ENCODE assay signal across 13 mouse cellular contexts in the genomic region with DNA sequence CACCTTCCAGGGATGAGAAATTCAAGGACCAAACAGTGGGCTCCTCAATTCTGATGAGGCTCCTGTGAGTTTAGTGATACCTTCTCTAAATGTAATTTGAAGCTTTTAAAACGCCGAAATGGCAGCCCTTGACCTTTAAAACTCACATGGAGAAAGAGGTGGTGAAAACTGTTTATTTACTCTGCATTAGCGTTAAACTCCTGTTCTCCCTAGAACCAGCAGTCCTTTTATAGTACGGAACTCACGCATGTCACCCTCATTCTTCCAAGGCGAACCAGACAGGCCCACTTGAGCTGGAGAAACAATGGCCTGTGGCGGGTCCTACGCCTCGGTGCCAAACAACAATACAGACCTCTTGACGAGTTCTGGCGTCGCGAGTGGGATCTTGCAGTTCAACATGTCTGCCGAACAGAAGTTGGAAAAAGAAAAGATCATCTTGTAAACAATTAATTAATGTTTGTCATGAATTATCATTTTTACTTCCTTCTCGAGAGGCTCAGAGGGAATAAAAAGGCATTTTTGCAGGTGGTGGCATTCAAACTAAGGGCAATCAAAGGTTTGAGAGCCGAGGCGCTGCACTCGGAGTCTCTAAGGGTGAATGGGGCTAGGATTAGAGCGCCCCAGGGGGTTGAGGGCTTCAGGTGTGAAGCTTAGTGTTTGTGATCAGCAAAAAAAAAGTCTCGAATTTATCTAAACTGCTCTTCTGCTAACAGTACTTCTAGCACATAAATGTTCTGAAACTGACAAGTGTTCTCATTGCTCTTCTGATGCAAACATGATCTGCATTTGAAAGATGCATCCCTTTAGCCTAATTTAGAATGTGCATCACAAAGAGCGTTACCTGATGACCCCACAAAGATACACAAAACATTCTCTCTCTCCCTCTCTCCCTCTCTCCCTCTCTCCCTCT. TPM values are rescaled to one million over a fixed set of nuclear protein-coding genes. Genes with fewer than 3 reads are reported as not detected.
DNase-seq lines count a peak whose midpoint lies in the region; ATAC-seq and TF ChIP-seq lines count a peak whose summit lies in the region.
"Had no signal": no experiment of that assay in that cellular context is flagged by ENCODE, and none has a peak within 500 bp of the region (broad histone marks: within the 10 kb centered on the region; RNA-seq: fewer than 3 reads in every experiment).

No protein-coding gene starts in this region.

- no peak overlapping the region for H3K27ac ChIP-seq in limb, embryonic 11.5 days (replicated peaks; ENCODE audit: low read depth, low read length)
- H3K27ac ChIP-seq in limb, embryonic 10.5 days, result no peak overlapping the region
- H3K27ac ChIP-seq in hindbrain, embryonic 11.5 days (ENCODE audit: low read depth, low read length), result no peak overlapping the region
- no peak overlapping the region for H3K27ac ChIP-seq in neural tube, embryonic 13.5 days (replicated peaks)
- H3K27ac ChIP-seq in cerebellum, adult 2 months (ENCODE audit: insufficient read depth, low read length), result no peak overlapping the region
- H3K27ac ChIP-seq: liver, embryonic 15.5 days had no signal

- H3K4me3 ChIP-seq in limb, embryonic 11.5 days (ENCODE audit: low read depth, low read length), result no peak overlapping the region
- H3K4me3 ChIP-seq in limb, embryonic 10.5 days, result no peak overlapping the region
- no peak overlapping the region for H3K4me3 ChIP-seq in hindbrain, embryonic 11.5 days (ENCODE audit: low read depth, low read length)
- H3K4me3 ChIP-seq in neural tube, embryonic 13.5 days, result no peak overlapping the region
- H3K4me3 ChIP-seq in cerebellum, adult 2 months (replicated peaks; ENCODE audit: insufficient read depth, low read depth, low read length), result no peak overlapping the region
- H3K4me3 ChIP-seq: liver, embryonic 15.5 days had no signal

- no peak for ATAC-seq in limb, embryonic 11.5 days (ENCODE audit: insufficient number of reproducible peaks, low FRiP score, low TSS enrichment, low read depth)
- ATAC-seq in hindbrain, embryonic 11.5 days (ENCODE audit: low FRiP score), result no peak
- ATAC-seq in neural tube, embryonic 13.5 days (ENCODE audit: low read depth), result no peak

- no peak for TF ChIP-seq CTCF in cerebellum, adult 2 months (IDR thresholded peaks at IDR 0.05; ENCODE audit: borderline replicate concordance, insufficient read depth, low read depth, low read length)

- H3K4me1 ChIP-seq in limb, embryonic 11.5 days (ENCODE audit: control insufficient read depth, insufficient read depth, low read length), result peaks cover 11% of the 10 kb centered on the region; the same call in 1 of the 2 replicates
- peaks cover 40% of the 10 kb centered on the region for H3K4me1 ChIP-seq in limb, embryonic 10.5 days
- H3K4me1 ChIP-seq in hindbrain, embryonic 11.5 days (replicated peaks; ENCODE audit: control insufficient read depth, insufficient read depth, low read length), result no peaks in the 10 kb centered on the region; the same call in 1 of the 2 replicates
- peaks cover 39% of the 10 kb centered on the region for H3K4me1 ChIP-seq in neural tube, embryonic 13.5 days (replicated peaks)
- H3K4me1 ChIP-seq in cerebellum, adult 2 months (ENCODE audit: control insufficient read depth, insufficient read depth, low read length), result no peaks in the 10 kb centered on the region
- H3K4me1 ChIP-seq: liver, embryonic 15.5 days had no signal

- no peaks in the 10 kb centered on the region for H3K27me3 ChIP-seq in limb, embryonic 11.5 days (ENCODE audit: control insufficient read depth, insufficient read depth, low read length)
- peaks cover 35% of the 10 kb centered on the region for H3K27me3 ChIP-seq in limb, embryonic 10.5 days (ENCODE audit: low read depth, poor library complexity, severe bottlenecking)
- peaks cover 8% of the 10 kb centered on the region; the same call in 1 of the 2 replicates for H3K27me3 ChIP-seq in hindbrain, embryonic 11.5 days (ENCODE audit: control insufficient read depth, insufficient read depth, low read length)
- H3K27me3 ChIP-seq in neural tube, embryonic 13.5 days, result peaks cover 52% of the 10 kb centered on the region
- H3K27me3 ChIP-seq in cerebellum, adult 2 months (ENCODE audit: control insufficient read depth, insufficient read depth, low read length), result no peaks in the 10 kb centered on the region; the same call in 1 of the 2 replicates

- WGBS in limb, embryonic 11.5 days, result 15% methylated on average over 21 of the region's 21 CpGs
- WGBS in limb, embryonic 10.5 days, result 12% methylated on average over 21 of the region's 21 CpGs
- 7% methylated on average over 21 of the region's 21 CpGs for WGBS in hindbrain, embryonic 11.5 days
- WGBS in neural tube, embryonic 13.5 days, result 7% methylated on average over 21 of the region's 21 CpGs
- WGBS in cerebellum, adult 2 months, result 19% methylated on average over 21 of the region's 21 CpGs

- no peak for TF ChIP-seq POLR2A in cerebellum, adult 2 months (IDR thresholded peaks at IDR 0.05; ENCODE audit: borderline replicate concordance, insufficient read depth, low read length)

- 0 out of 2 replicates have a peak overlapping the region, but pooled peaks have one; percentile 10 for H3K4me2 ChIP-seq in limb, embryonic 11.5 days (ENCODE audit: low read depth, severe bottlenecking)
- H3K4me2 ChIP-seq in hindbrain, embryonic 11.5 days (replicated peaks; ENCODE audit: low read depth, low read length), result peak overlapping the region; percentile 7; the same call in 1 of the 2 replicates
- H3K4me2 ChIP-seq in neural tube, embryonic 13.5 days, result peak overlapping the region; percentile 30
- H3K4me2 ChIP-seq: liver, embryonic 15.5 days had no signal

- H3K9ac ChIP-seq in limb, embryonic 11.5 days (ENCODE audit: low read length), result no peak overlapping the region
- H3K9ac ChIP-seq in hindbrain, embryonic 11.5 days (ENCODE audit: low read depth, low read length), result no peak overlapping the region; the same call in 1 of the 2 replicates
- H3K9ac ChIP-seq in neural tube, embryonic 13.5 days, result no peak overlapping the region
- H3K9ac ChIP-seq: liver, embryonic 15.5 days had no signal

- H3K36me3 ChIP-seq in limb, embryonic 11.5 days (ENCODE audit: control insufficient read depth, insufficient read depth, low read length), result no peaks in the 10 kb centered on the region
- no peaks in the 10 kb centered on the region for H3K36me3 ChIP-seq in limb, embryonic 10.5 days
- no peaks in the 10 kb centered on the region for H3K36me3 ChIP-seq in hindbrain, embryonic 11.5 days (ENCODE audit: control insufficient read depth, insufficient read depth, low read length)
- H3K36me3 ChIP-seq in neural tube, embryonic 13.5 days, result no peaks in the 10 kb centered on the region
- H3K36me3 ChIP-seq: liver, embryonic 15.5 days had no signal

- no peaks in the 10 kb centered on the region for H3K9me3 ChIP-seq in limb, embryonic 11.5 days (ENCODE audit: control insufficient read depth, low read length)
- no peaks in the 10 kb centered on the region for H3K9me3 ChIP-seq in limb, embryonic 10.5 days (replicated peaks)
- no peaks in the 10 kb centered on the region for H3K9me3 ChIP-seq in hindbrain, embryonic 11.5 days (ENCODE audit: control insufficient read depth, low read length)
- no peaks in the 10 kb centered on the region for H3K9me3 ChIP-seq in neural tube, embryonic 13.5 days
- H3K9me3 ChIP-seq: liver, embryonic 15.5 days had no signal

- DNase-seq in limb, embryonic 11.5 days (ENCODE audit: low spot score), result no peak
- no peak for DNase-seq in limb, embryonic 10.5 days (ENCODE audit: low spot score)
- peak; percentile 16 for DNase-seq in embryo, embryonic 11 days
- DNase-seq in hindbrain, embryonic 11.5 days (ENCODE audit: low spot score), result peak; percentile 36
- no peak for DNase-seq in cerebellum, adult 2 months
- no peak for DNase-seq in thymus, postnatal 10 days (ENCODE audit: low spot score in 2 of 2)
- DNase-seq in layer of hippocampus, postnatal 10 days (ENCODE audit: low spot score in 2 of 2), result no peak
- DNase-seq: gastrocnemius, postnatal 10 days; kidney, adult 2 months; spleen, adult 18-20 months; thymus, postnatal 36 days had no signal

RNA-seq across cellular contexts. Expression of a gene that starts 47.5 kb away (rescaled TPM):
- 43.7 and 45.8 TPM in 2 replicates for polyA plus RNA-seq in limb, embryonic 11.5 days (2014; fragmentation: Nextera tagmentation; extraction: Ambion mirVana)
- 40.5 and 47.7 TPM in 2 replicates for polyA plus RNA-seq in limb, embryonic 10.5 days (2016; fragmentation: Nextera tagmentation; extraction: Ambion mirVana)
- polyA plus RNA-seq in hindbrain, embryonic 11.5 days (2014; fragmentation: Nextera tagmentation; extraction: Ambion mirVana), result 43.3 and 51.3 TPM in 2 replicates
- 50.6 and 51.6 TPM in 2 replicates for polyA plus RNA-seq in neural tube, embryonic 13.5 days (2015; fragmentation: Nextera tagmentation; extraction: Ambion mirVana)
- polyA plus RNA-seq in cerebellum, adult 2 months (2012; rRNA removed), result 39.4 and 40.8 TPM in 2 replicates
- total RNA-seq in layer of hippocampus, postnatal 10 days (2021), result 10 to 100 TPM; 19.4 to 21.3 TPM

Comparison
In these comparisons a context has a peak if more than half of its experiments do, and no peak if none do; other contexts are left out.
1. DNase-seq: peak in embryo, embryonic 11 days (single experiment) and hindbrain, embryonic 11.5 days (single experiment); none in limb, embryonic 11.5 days (single experiment), limb, embryonic 10.5 days (single experiment), cerebellum, adult 2 months (0 of 2), thymus, postnatal 10 days (0 of 2) and layer of hippocampus, postnatal 10 days (0 of 2).
2. Peak in every context shown above with its lines, with median percentiles within 50 percentile points of each other: H3K4me2 ChIP-seq.